Mouse (Mus musculus): ENCODE data around the gene Pcf11. TPM values are rescaled to one million over a fixed set of nuclear protein-coding genes. Genes with fewer than 3 reads are reported as not detected.

Gene Pcf11
- polyA plus RNA-seq, 1 experiment from 2014 or later: 13.2 TPM

GRCm38 (mm10) chr7:92653329-92653728 lies 16.4 kb downstream of the Pcf11 start:
- no peak overlapping the region for H3K27ac ChIP-seq (replicated peaks)
- TF ChIP-seq EP300 (optimal IDR thresholded peaks at IDR 0.05) (no peak), CTCF (IDR thresholded peaks at IDR 0.05; ENCODE audit: low read depth) (no peak)
- no peak overlapping the region for H3K4me3 ChIP-seq (ENCODE audit: low read depth, low read length)
- H3K36me3 ChIP-seq (ENCODE audit: control insufficient read depth, insufficient read depth, low read length): peaks cover 7% of the 10 kb centered on the region; the same call in 1 of the 2 replicates
- H3K9me3 ChIP-seq (ENCODE audit: control insufficient read depth, low read length): no peaks in the 10 kb centered on the region
- H3K27me3 ChIP-seq (ENCODE audit: control insufficient read depth, insufficient read depth, low read length): no peaks in the 10 kb centered on the region
- H3K4me2 ChIP-seq (replicated peaks; ENCODE audit: low read depth): no peak overlapping the region
- H3K9ac ChIP-seq (ENCODE audit: low read length): no peak overlapping the region
- DNase-seq (ENCODE audit: low spot score) (no peak), ATAC-seq (ENCODE audit: low FRiP score, low TSS enrichment) (no peak)
- H3K4me1 ChIP-seq (replicated peaks; ENCODE audit: control insufficient read depth, insufficient read depth): no peaks in the 10 kb centered on the region
- WGBS: 85% methylated on average over 1 of the region's 1 CpGs

- TF ChIP-seq EP300 (optimal IDR thresholded peaks at IDR 0.05): no peak
- Histone ChIP-seq H3K9ac (ENCODE audit: low read length) (no peak overlapping the region), H3K4me3 (ENCODE audit: low read depth, low read length) (no peak overlapping the region), H3K27ac (replicated peaks) (no peak overlapping the region), H3K4me2 (replicated peaks; ENCODE audit: low read depth) (no peak overlapping the region), H3K9me3 (ENCODE audit: control insufficient read depth, low read length) (no peaks in the 10 kb centered on the region), H3K27me3 (ENCODE audit: control insufficient read depth, insufficient read depth, low read length) (no peaks in the 10 kb centered on the region), H3K4me1 (replicated peaks; ENCODE audit: control insufficient read depth, insufficient read depth) (no peaks in the 10 kb centered on the region), H3K36me3 (ENCODE audit: control insufficient read depth, insufficient read depth, low read length) (no peaks in the 10 kb centered on the region)
- WGBS: 73% methylated on average over 7 of the region's 7 CpGs
- no peak for ATAC-seq (ENCODE audit: low FRiP score, low TSS enrichment)
- no peak for DNase-seq (ENCODE audit: low spot score)
Measured at GRCm38 (mm10) chr7:92647790-92648189, 21.9 kb downstream of the Pcf11 start.

GRCm38 (mm10) chr7:92642358-92642757 lies 27.4 kb downstream of the Pcf11 start:
- no peak overlapping the region for H3K27ac ChIP-seq (replicated peaks)
- no peak overlapping the region for H3K4me3 ChIP-seq (ENCODE audit: low read depth, low read length)
- H3K27me3 ChIP-seq (ENCODE audit: control insufficient read depth, insufficient read depth, low read length): no peaks in the 10 kb centered on the region
- H3K9ac ChIP-seq (ENCODE audit: low read length): no peak overlapping the region
- ATAC-seq (ENCODE audit: low FRiP score, low TSS enrichment) (no peak), DNase-seq (ENCODE audit: low spot score) (no peak)
- no peak for TF ChIP-seq EP300 (optimal IDR thresholded peaks at IDR 0.05)
- TF ChIP-seq CTCF (IDR thresholded peaks at IDR 0.05; ENCODE audit: low read depth): no peak
- H3K9me3 ChIP-seq (ENCODE audit: control insufficient read depth, low read length): no peaks in the 10 kb centered on the region
- no peak overlapping the region for H3K4me2 ChIP-seq (replicated peaks; ENCODE audit: low read depth)
- H3K4me1 ChIP-seq (replicated peaks; ENCODE audit: control insufficient read depth, insufficient read depth): no peaks in the 10 kb centered on the region
- peaks cover 4% of the 10 kb centered on the region for H3K36me3 ChIP-seq (ENCODE audit: control insufficient read depth, insufficient read depth, low read length)

GRCm38 (mm10) chr7:92638050-92638449 lies 31.7 kb downstream of the Pcf11 start:
- Histone ChIP-seq H3K4me2 (replicated peaks; ENCODE audit: low read depth) (peak overlapping the region; percentile 62; the same call in 1 of the 2 replicates), H3K4me3 (ENCODE audit: low read depth, low read length) (peak overlapping the region; percentile 85; the same call in 1 of the 2 replicates), H3K36me3 (ENCODE audit: control insufficient read depth, insufficient read depth, low read length) (peaks cover 4% of the 10 kb centered on the region), H3K9me3 (ENCODE audit: control insufficient read depth, low read length) (no peaks in the 10 kb centered on the region), H3K27ac (replicated peaks) (no peak overlapping the region), H3K27me3 (ENCODE audit: control insufficient read depth, insufficient read depth, low read length) (no peaks in the 10 kb centered on the region), H3K4me1 (replicated peaks; ENCODE audit: control insufficient read depth, insufficient read depth) (no peaks in the 10 kb centered on the region), H3K9ac (ENCODE audit: low read length) (no peak overlapping the region)
- WGBS: 80% methylated on average over 5 of the region's 5 CpGs
- ATAC-seq (ENCODE audit: low FRiP score, low TSS enrichment) (no peak), DNase-seq (ENCODE audit: low spot score) (no peak)
- TF ChIP-seq CTCF (IDR thresholded peaks at IDR 0.05; ENCODE audit: low read depth) (no peak), EP300 (optimal IDR thresholded peaks at IDR 0.05) (no peak)

GRCm38 (mm10) chr7:92637021-92637625 lies 32.6 kb downstream of the Pcf11 start, which contains the start of gene Ankrd42:
Gene Ankrd42, minus strand, starts transcription at chr7:92637142.
- Histone ChIP-seq H3K9ac (ENCODE audit: low read length) (peak within 1 kb of the TSS; percentile 84), H3K4me2 (replicated peaks; ENCODE audit: low read depth) (peak within 1 kb of the TSS; percentile 96), H3K27ac (replicated peaks) (peak within 1 kb of the TSS; percentile 89), H3K4me3 (ENCODE audit: low read depth, low read length) (peak within 1 kb of the TSS; percentile 85), H3K27me3 (ENCODE audit: control insufficient read depth, insufficient read depth, low read length) (no peaks in the 10 kb centered on the region), H3K9me3 (ENCODE audit: control insufficient read depth, low read length) (no peaks in the 10 kb centered on the region), H3K4me1 (replicated peaks; ENCODE audit: control insufficient read depth, insufficient read depth) (no peaks in the 10 kb centered on the region), H3K36me3 (ENCODE audit: control insufficient read depth, insufficient read depth, low read length) (peaks cover 4% of the 10 kb centered on the region)
- DNase-seq (ENCODE audit: low spot score): peak; percentile 94
- peak; percentile 97 for ATAC-seq (ENCODE audit: low FRiP score, low TSS enrichment)
- under 1% methylated on average over 44 of the region's 44 CpGs for WGBS
- TF ChIP-seq CTCF (IDR thresholded peaks at IDR 0.05; ENCODE audit: low read depth) (peak; percentile 62), EP300 (optimal IDR thresholded peaks at IDR 0.05) (no peak)

GRCm38 (mm10) chr7:92636295-92637011 lies 33.3 kb downstream of the Pcf11 start:
- peak; percentile 68 for ATAC-seq (ENCODE audit: low FRiP score, low TSS enrichment)
- H3K36me3 ChIP-seq (ENCODE audit: control insufficient read depth, insufficient read depth, low read length): peaks cover 4% of the 10 kb centered on the region
- no peak for TF ChIP-seq EP300 (optimal IDR thresholded peaks at IDR 0.05)
- no peak for DNase-seq (ENCODE audit: low spot score)
- 2% methylated on average over 49 of the region's 49 CpGs for WGBS
- no peaks in the 10 kb centered on the region for H3K27me3 ChIP-seq (ENCODE audit: control insufficient read depth, insufficient read depth, low read length)
- peak overlapping the region; percentile 85 for H3K4me3 ChIP-seq (ENCODE audit: low read depth, low read length)
- peak overlapping the region; percentile 96 for H3K4me2 ChIP-seq (replicated peaks; ENCODE audit: low read depth)
- H3K4me1 ChIP-seq (replicated peaks; ENCODE audit: control insufficient read depth, insufficient read depth): no peaks in the 10 kb centered on the region
- H3K9me3 ChIP-seq (ENCODE audit: control insufficient read depth, low read length): no peaks in the 10 kb centered on the region
- H3K9ac ChIP-seq (ENCODE audit: low read length): peak overlapping the region; percentile 84
- peak overlapping the region; percentile 89 for H3K27ac ChIP-seq (replicated peaks)
